Mouse (Mus musculus) kidney, adult 2 months (tissue): ENCODE measurements at regions not wholly inside any gene's neighbourhood (a gene's known extent, or its start where the extent isn't known, plus 50 kb on each side); places are given as distances from the start of the nearest gene placed in this dataset.

Experiments
- CTCF ChIP-seq: fragments of 200-500 bp; conservative IDR thresholded peaks from 2 replicates; pipeline ENCODE4 v1.5.1; 2011; ENCODE audit warnings: low read depth, mild to moderate bottlenecking, control low read depth, low read length, moderate library complexity, mixed read lengths; ENCODE audit not compliant: insufficient read depth, insufficient read length
- POLR2A ChIP-seq: fragments of 200-500 bp; IDR thresholded peaks from one replicate; pipeline ENCODE4 v1.6.1; 2011; ENCODE audit warnings: low read depth, low read length, control low read depth

DNA sequence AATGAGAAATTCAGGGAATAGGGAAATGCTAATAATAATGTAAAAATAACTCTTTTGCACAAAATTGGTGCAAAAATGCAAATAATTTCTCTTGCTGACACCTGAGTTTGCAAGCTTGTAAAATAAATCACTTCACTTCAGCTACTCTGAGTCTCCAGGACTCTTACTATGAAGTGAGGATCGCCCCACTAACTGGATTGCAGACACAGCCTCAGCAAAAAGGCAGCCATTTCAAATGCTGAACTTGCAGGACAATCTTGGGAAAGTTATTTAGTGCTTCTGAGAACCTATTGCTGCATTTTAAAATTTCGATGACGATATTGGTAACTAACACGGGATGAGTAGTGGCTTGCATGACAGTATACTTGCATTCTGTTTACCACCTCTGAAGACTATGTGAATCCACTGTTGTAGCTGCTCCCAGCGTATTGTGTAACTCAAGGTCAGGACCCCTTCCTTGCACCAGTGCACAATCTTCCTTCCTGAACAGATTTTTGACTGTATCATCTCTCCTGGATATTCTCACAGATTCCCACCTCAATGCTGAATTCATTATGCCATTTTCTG is 3051.4 kb upstream of the Lrrc6 start:
- TF ChIP-seq CTCF = no peak
- no peak for TF ChIP-seq POLR2A
